Mouse (Mus musculus): ENCODE results near the gene Ubqln1. TPM values are rescaled to one million over a fixed set of nuclear protein-coding genes. Genes with fewer than 3 reads are reported as not detected.

Gene Ubqln1
- polyA plus RNA-seq, 1 experiment from 2014 or later: 136 TPM

- peak; percentile 81 for ATAC-seq (ENCODE audit: insufficient number of reproducible peaks, low FRiP score, low TSS enrichment, low read depth)
- peak; percentile 90 for DNase-seq (ENCODE audit: low spot score)
- Histone ChIP-seq H3K27me3 (ENCODE audit: control insufficient read depth, insufficient read depth, low read length) (no peaks in the 10 kb centered on the region), H3K4me3 (ENCODE audit: low read depth, low read length) (peak within 1 kb of the TSS; percentile 68), H3K4me1 (ENCODE audit: control insufficient read depth, insufficient read depth, low read length) (no peaks in the 10 kb centered on the region), H3K9me3 (ENCODE audit: control insufficient read depth, low read length) (no peaks in the 10 kb centered on the region), H3K36me3 (ENCODE audit: control insufficient read depth, insufficient read depth, low read length) (peaks cover 4% of the 10 kb centered on the region), H3K4me2 (ENCODE audit: low read depth, severe bottlenecking) (peak within 1 kb of the TSS; percentile 97), H3K27ac (replicated peaks; ENCODE audit: low read depth, low read length) (no peak within 1 kb of the TSS), H3K9ac (ENCODE audit: low read length) (peak within 1 kb of the TSS; percentile 76)
- under 1% methylated on average over 30 of the region's 30 CpGs for WGBS
Measured at GRCm38 (mm10) chr13:58157447-58158098, 57.9 kb downstream of the Ubqln1 start, which contains the start of gene Idnk. Gene Idnk, plus strand, starts transcription at chr13:58157649.

- ATAC-seq (ENCODE audit: insufficient number of reproducible peaks, low FRiP score, low TSS enrichment, low read depth) (no peak), DNase-seq (ENCODE audit: low spot score) (no peak)
- H3K9ac ChIP-seq (ENCODE audit: low read length): peak overlapping the region; percentile 76; the same call in 1 of the 2 replicates
- H3K4me2 ChIP-seq (ENCODE audit: low read depth, severe bottlenecking): peak overlapping the region; percentile 97
- H3K27me3 ChIP-seq (ENCODE audit: control insufficient read depth, insufficient read depth, low read length): no peaks in the 10 kb centered on the region
- no peak overlapping the region for H3K27ac ChIP-seq (replicated peaks; ENCODE audit: low read depth, low read length)
- peak overlapping the region; percentile 68 for H3K4me3 ChIP-seq (ENCODE audit: low read depth, low read length)
- peaks cover 4% of the 10 kb centered on the region for H3K36me3 ChIP-seq (ENCODE audit: control insufficient read depth, insufficient read depth, low read length)
- H3K4me1 ChIP-seq (ENCODE audit: control insufficient read depth, insufficient read depth, low read length): no peaks in the 10 kb centered on the region
- H3K9me3 ChIP-seq (ENCODE audit: control insufficient read depth, low read length): no peaks in the 10 kb centered on the region
- 35% methylated on average over 8 of the region's 8 CpGs for WGBS
Measured at GRCm38 (mm10) chr13:58157036-58157435, 58.4 kb downstream of the Ubqln1 start.

GRCm38 (mm10) chr13:58156031-58156430 lies 59.4 kb downstream of the Ubqln1 start:
- Histone ChIP-seq H3K9ac (ENCODE audit: low read length) (no peak overlapping the region), H3K27me3 (ENCODE audit: control insufficient read depth, insufficient read depth, low read length) (no peaks in the 10 kb centered on the region), H3K36me3 (ENCODE audit: control insufficient read depth, insufficient read depth, low read length) (peaks cover 2% of the 10 kb centered on the region), H3K4me3 (ENCODE audit: low read depth, low read length) (no peak overlapping the region), H3K4me2 (ENCODE audit: low read depth, severe bottlenecking) (no peak overlapping the region), H3K4me1 (ENCODE audit: control insufficient read depth, insufficient read depth, low read length) (no peaks in the 10 kb centered on the region), H3K27ac (replicated peaks; ENCODE audit: low read depth, low read length) (no peak overlapping the region), H3K9me3 (ENCODE audit: control insufficient read depth, low read length) (no peaks in the 10 kb centered on the region)
- WGBS: 87% methylated on average over 2 of the region's 2 CpGs
- ATAC-seq (ENCODE audit: insufficient number of reproducible peaks, low FRiP score, low TSS enrichment, low read depth) (no peak), DNase-seq (ENCODE audit: low spot score) (no peak)

- Histone ChIP-seq H3K27ac (replicated peaks; ENCODE audit: low read depth, low read length) (no peak overlapping the region), H3K4me1 (ENCODE audit: control insufficient read depth, insufficient read depth, low read length) (no peaks in the 10 kb centered on the region), H3K27me3 (ENCODE audit: control insufficient read depth, insufficient read depth, low read length) (no peaks in the 10 kb centered on the region), H3K4me3 (ENCODE audit: low read depth, low read length) (no peak overlapping the region), H3K9me3 (ENCODE audit: control insufficient read depth, low read length) (no peaks in the 10 kb centered on the region), H3K9ac (ENCODE audit: low read length) (no peak overlapping the region), H3K36me3 (ENCODE audit: control insufficient read depth, insufficient read depth, low read length) (no peaks in the 10 kb centered on the region), H3K4me2 (ENCODE audit: low read depth, severe bottlenecking) (no peak overlapping the region)
- DNase-seq (ENCODE audit: low spot score): no peak
- 81% methylated on average over 11 of the region's 11 CpGs for WGBS
- ATAC-seq (ENCODE audit: insufficient number of reproducible peaks, low FRiP score, low TSS enrichment, low read depth): no peak
Measured at GRCm38 (mm10) chr13:58150442-58150841, 65.0 kb downstream of the Ubqln1 start.

GRCm38 (mm10) chr13:58149629-58150028 lies 65.8 kb downstream of the Ubqln1 start:
- H3K4me1 ChIP-seq (ENCODE audit: control insufficient read depth, insufficient read depth, low read length): no peaks in the 10 kb centered on the region
- no peaks in the 10 kb centered on the region for H3K27me3 ChIP-seq (ENCODE audit: control insufficient read depth, insufficient read depth, low read length)
- H3K4me2 ChIP-seq (ENCODE audit: low read depth, severe bottlenecking): no peak overlapping the region
- H3K9me3 ChIP-seq (ENCODE audit: control insufficient read depth, low read length): no peaks in the 10 kb centered on the region
- no peak overlapping the region for H3K27ac ChIP-seq (replicated peaks; ENCODE audit: low read depth, low read length)
- no peak overlapping the region for H3K4me3 ChIP-seq (ENCODE audit: low read depth, low read length)
- H3K9ac ChIP-seq (ENCODE audit: low read length): no peak overlapping the region
- no peak for DNase-seq (ENCODE audit: low spot score)
- no peaks in the 10 kb centered on the region for H3K36me3 ChIP-seq (ENCODE audit: control insufficient read depth, insufficient read depth, low read length)
- 84% methylated on average over 3 of the region's 3 CpGs for WGBS
- ATAC-seq (ENCODE audit: insufficient number of reproducible peaks, low FRiP score, low TSS enrichment, low read depth): no peak

GRCm38 (mm10) chr13:58149033-58149558 lies 66.4 kb downstream of the Ubqln1 start:
- H3K27me3 ChIP-seq (ENCODE audit: control insufficient read depth, insufficient read depth, low read length): no peaks in the 10 kb centered on the region
- no peak overlapping the region for H3K4me3 ChIP-seq (ENCODE audit: low read depth, low read length)
- no peak for DNase-seq (ENCODE audit: low spot score)
- H3K27ac ChIP-seq (replicated peaks; ENCODE audit: low read depth, low read length): no peak overlapping the region
- H3K4me2 ChIP-seq (ENCODE audit: low read depth, severe bottlenecking): peak overlapping the region; percentile 53
- ATAC-seq (ENCODE audit: insufficient number of reproducible peaks, low FRiP score, low TSS enrichment, low read depth): no peak
- no peaks in the 10 kb centered on the region for H3K9me3 ChIP-seq (ENCODE audit: control insufficient read depth, low read length)
- WGBS: 45% methylated on average over 5 of the region's 5 CpGs
- no peak overlapping the region for H3K9ac ChIP-seq (ENCODE audit: low read length)
- no peaks in the 10 kb centered on the region for H3K36me3 ChIP-seq (ENCODE audit: control insufficient read depth, insufficient read depth, low read length)
- H3K4me1 ChIP-seq (ENCODE audit: control insufficient read depth, insufficient read depth, low read length): no peaks in the 10 kb centered on the region

GRCm38 (mm10) chr13:58148256-58148831 lies 67.1 kb downstream of the Ubqln1 start:
- no peaks in the 10 kb centered on the region for H3K9me3 ChIP-seq (ENCODE audit: control insufficient read depth, low read length)
- WGBS: under 1% methylated on average over 17 of the region's 17 CpGs
- no peak overlapping the region for H3K27ac ChIP-seq (replicated peaks; ENCODE audit: low read depth, low read length)
- H3K4me2 ChIP-seq (ENCODE audit: low read depth, severe bottlenecking): peak overlapping the region; percentile 53
- H3K9ac ChIP-seq (ENCODE audit: low read length): no peak overlapping the region
- H3K4me3 ChIP-seq (ENCODE audit: low read depth, low read length): peak overlapping the region; percentile 19
- no peaks in the 10 kb centered on the region for H3K4me1 ChIP-seq (ENCODE audit: control insufficient read depth, insufficient read depth, low read length)
- no peaks in the 10 kb centered on the region for H3K36me3 ChIP-seq (ENCODE audit: control insufficient read depth, insufficient read depth, low read length)
- ATAC-seq (ENCODE audit: insufficient number of reproducible peaks, low FRiP score, low TSS enrichment, low read depth): 0 out of 2 replicates have a peak, but pooled peaks have one; percentile 35
- no peaks in the 10 kb centered on the region for H3K27me3 ChIP-seq (ENCODE audit: control insufficient read depth, insufficient read depth, low read length)
- DNase-seq (ENCODE audit: low spot score): peak; percentile 83

GRCm38 (mm10) chr13:58147760-58148159 lies 67.7 kb downstream of the Ubqln1 start:
- 91% methylated on average over 1 of the region's 1 CpGs for WGBS
- ATAC-seq (ENCODE audit: insufficient number of reproducible peaks, low FRiP score, low TSS enrichment, low read depth): no peak

More at GRCm38 (mm10) chr13:58147760-58148159, 67.7 kb downstream of the Ubqln1 start:
- Histone ChIP-seq H3K27me3 (ENCODE audit: control insufficient read depth, insufficient read depth, low read length) (no peaks in the 10 kb centered on the region), H3K27ac (replicated peaks; ENCODE audit: low read depth, low read length) (no peak overlapping the region), H3K9ac (ENCODE audit: low read length) (no peak overlapping the region), H3K9me3 (ENCODE audit: control insufficient read depth, low read length) (no peaks in the 10 kb centered on the region), H3K4me1 (ENCODE audit: control insufficient read depth, insufficient read depth, low read length) (no peaks in the 10 kb centered on the region), H3K4me3 (ENCODE audit: low read depth, low read length) (no peak overlapping the region), H3K4me2 (ENCODE audit: low read depth, severe bottlenecking) (no peak overlapping the region), H3K36me3 (ENCODE audit: control insufficient read depth, insufficient read depth, low read length) (no peaks in the 10 kb centered on the region)
- DNase-seq (ENCODE audit: low spot score): no peak

Measured in limb, embryonic 11.5 days (tissue).